Mouse (Mus musculus): ENCODE data around the gene Gch1.

DNA sequence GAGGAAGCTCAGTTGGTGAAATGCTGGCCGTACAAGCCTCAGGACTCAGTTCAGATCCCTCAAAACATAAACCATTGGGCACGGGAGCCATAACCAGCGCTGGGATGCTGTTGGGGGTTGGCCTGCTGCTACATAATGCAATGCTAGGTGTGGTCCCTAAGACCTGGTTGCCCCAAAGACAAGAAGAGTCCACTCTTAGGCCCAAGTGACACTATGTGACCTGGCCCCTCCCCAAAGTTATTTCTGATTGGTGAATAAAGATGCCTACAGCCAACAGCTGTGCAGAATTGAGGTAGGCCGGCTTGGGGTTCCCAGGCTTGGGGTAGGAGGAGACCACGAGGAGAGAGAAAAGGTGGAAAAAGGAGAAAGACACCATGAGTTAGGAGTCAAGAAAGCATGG, 10.4 kb downstream of the Gch1 start:
- TF ChIP-seq CTCF (IDR thresholded peaks at IDR 0.05; ENCODE audit: control insufficient read depth, insufficient read depth, low read length) (no peak), POLR2A (IDR thresholded peaks at IDR 0.05; ENCODE audit: borderline replicate concordance, control insufficient read depth, low read depth, low read length) (no peak)
